Mouse (Mus musculus) MN1 (cell line): ENCODE data around the gene Fnbp4.

Source experiments
- DNase-seq: peaks from one replicate; pipeline ENCODE4 v3.0.0-alpha.2; 2016; ENCODE audit warnings: low spot score

The Fnbp4 gene

DNA sequence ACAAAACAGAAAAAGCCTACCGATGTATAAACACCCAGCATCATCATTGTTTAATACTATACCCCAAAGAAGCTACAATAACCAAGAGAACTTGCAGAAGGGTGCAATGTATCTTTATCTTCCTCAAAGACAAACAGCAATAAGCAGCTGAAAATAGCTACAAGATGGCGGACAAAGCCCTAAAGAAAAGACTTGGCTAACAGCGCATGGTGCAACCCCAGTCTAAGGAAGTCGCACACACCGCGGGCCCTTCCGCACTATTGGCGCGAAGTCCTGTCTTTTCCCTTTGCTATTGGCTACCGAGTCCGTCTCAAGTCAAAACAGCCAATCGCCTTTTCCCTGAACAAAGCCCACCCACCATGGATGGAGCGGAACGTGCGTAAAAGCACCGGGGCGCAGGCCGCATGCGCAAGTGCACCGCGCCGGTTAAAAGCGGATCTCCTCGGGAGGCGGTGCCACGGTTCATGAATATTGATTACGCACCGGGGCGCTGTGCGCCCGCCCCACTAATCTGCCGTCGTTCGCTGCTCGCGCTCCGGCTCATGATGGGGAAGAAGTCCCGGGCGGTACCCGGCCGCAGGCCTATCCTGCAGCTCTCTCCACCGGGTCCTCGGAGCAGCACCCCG, at the start of gene Fnbp4:
TSS of gene Fnbp4 (plus strand) at position 318 of the 626 bp plus-strand sequence.
- peak; percentile 99 for DNase-seq

DNA sequence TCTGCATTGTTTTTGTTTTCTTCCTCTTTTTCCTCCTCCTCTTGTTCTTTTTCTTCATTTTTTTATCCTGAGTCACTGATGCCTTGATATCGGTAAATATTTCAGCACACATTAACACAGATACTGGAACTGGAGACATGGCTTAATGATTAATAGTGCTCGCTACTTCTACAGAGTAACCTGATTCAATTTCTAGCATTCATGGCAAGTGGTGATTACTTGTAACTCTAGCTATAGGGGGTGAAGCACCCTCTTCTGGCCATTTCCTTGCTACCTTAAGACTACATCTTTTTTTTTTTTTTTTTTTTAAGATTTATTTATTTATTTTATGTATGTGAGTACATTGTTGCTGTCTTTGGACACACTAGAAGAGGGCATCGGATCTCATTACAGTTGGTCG, 44.2 kb upstream of the Fnbp4 start:
- peak; percentile 24 for DNase-seq

GRCm38 (mm10) chr2:90708548-90708947, 36.6 kb upstream of the Fnbp4 start:
- DNase-seq = no peak

- DNase-seq = no peak
Observed at GRCm38 (mm10) chr2:90715555-90716092, 29.5 kb upstream of the Fnbp4 start.

DNA sequence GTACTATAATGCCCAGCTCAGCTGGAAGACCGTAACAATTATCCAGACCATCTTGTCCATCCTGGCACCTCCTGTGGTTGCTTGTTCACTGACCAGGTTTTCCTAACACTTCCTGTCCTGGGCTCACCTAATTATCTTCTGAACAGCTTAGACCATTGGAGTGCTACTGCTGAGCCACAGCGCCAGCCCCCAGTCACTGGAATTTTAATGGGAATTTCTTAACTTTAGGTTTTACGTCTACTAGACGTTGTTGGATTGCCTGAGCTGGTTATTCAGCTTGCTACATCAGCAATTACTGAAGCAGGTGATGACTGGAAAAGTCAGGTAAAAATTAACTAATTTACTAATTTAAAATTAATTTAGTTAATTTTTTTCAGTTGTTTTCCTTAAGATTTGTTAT, 27.8 kb upstream of the Fnbp4 start:
- no peak for DNase-seq

DNA sequence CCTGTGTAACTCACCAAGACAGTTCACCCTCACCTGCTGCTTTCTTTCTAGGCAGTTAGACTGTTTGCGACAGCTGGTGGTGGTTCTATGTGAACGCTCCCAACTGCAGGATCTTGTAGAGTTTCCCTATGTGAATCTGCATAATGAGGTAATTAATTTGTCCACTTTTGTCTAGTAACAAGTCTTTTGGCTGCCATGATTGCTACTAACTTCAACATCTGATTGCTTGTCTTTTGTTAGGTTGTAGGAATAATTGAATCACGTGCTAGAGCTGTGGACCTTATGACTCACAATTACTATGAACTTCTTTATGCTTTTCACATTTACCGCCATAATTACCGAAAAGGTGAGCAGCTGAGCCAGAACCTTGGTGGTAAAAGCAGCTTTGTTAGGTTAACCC, 27.2 kb upstream of the Fnbp4 start:
- no peak for DNase-seq

- DNase-seq = no peak
Observed at GRCm38 (mm10) chr2:90726818-90727217, 18.4 kb upstream of the Fnbp4 start.

DNA sequence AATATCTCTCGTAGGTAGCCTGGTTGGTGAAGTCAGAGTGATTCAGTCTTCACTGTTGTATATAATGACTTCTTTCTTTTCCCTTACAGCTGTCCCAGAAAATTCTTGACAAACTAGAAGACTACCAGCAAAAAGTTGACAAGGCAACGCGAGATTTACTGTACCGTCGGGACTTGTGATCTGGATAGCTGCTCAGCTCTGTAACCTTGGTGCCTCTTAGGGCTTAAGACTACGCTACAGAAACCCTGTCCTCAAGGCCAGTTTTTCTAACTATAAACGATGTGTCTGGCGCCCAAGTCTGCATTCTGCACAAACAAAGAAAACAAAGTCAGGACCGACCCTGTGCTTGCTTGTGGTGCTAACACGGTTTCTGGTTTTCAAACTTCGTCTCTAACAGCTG, 9.8 kb upstream of the Fnbp4 start:
- DNase-seq = no peak

GRCm38 (mm10) chr2:90738801-90739200, 6.4 kb upstream of the Fnbp4 start:
- no peak for DNase-seq

DNA sequence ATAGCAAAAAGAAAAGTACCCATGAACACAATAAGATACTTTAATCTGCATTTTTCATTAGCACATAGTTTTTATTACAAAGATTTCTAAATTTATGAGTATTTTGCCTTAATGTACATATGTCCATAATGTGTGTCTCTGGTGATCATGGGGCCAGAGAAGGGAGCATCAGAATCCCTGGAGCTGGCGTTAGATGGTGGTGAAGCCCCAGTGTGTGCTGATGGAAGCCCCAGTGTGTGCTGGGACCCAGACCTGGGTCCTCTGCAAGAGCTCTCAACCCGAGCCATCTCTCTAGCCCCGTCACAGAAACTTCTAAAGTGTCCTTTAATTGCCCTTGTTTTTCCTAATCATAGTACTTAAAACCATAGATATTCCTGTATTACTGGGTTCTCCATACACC, 5.8 kb upstream of the Fnbp4 start:
- DNase-seq = no peak

GRCm38 (mm10) chr2:90739921-90740320, 5.2 kb upstream of the Fnbp4 start:
- DNase-seq = no peak

- peak; percentile 34 for DNase-seq
Observed at GRCm38 (mm10) chr2:90744285-90745052, 701 bp upstream of the Fnbp4 start.

GRCm38 (mm10) chr2:90745740-90746537, 769 bp downstream of the Fnbp4 start:
- DNase-seq = peak; percentile 38

DNA sequence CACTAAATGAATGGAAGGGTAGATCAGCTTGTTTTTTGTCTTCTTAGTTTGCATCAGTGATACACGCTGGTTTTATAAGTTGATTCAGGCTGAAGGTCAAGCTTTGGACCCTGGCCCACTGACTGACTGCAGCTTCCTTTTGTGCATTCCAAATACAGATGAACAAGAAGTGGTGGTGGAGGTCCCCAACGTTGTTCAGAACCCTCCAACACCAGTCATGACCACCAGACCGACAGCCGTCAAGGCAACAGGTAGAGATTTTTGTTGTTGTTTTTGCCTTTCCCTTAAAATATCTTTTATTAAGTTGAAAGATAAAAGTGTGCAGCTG, 1.3 kb downstream of the Fnbp4 start:
- no peak for DNase-seq

GRCm38 (mm10) chr2:90747131-90747530, 2.0 kb downstream of the Fnbp4 start:
- no peak for DNase-seq

DNA sequence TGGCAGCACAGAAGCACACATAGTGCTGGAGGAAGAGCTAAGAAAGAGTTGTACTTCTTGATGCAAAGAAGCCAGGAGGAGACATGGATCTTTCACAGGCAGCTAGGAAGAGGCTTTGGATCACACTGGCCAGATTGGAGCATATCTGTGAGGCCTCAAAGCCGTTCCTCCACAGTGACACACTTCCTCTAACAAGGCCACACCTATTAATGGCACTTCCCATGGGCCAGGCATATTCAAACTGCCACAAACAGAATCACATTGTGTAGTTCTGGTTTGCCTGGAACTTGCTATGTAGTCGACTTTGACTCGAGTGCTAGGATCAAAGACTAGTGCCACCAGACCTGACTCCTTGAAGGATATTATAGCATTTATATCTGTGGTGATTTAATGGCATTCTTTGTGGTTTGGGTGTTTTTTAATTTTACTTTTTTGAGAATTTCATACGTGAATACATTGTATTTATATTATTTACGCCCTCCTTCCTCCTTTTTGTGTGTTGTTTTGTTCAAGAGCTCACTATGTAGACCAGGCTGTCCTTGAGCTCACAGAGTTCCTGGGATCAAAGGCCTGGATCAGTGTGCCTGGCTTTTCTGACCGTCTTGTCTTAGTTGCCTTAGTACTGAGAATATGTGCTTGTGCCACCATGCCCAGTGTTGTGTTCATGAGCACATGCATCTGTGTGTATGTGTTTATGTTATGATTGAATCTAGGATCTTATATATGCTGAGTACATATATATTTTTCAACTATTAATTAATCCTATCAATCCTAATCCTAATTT, 4.7 kb downstream of the Fnbp4 start:
- DNase-seq = no peak

- DNase-seq = no peak
Observed at GRCm38 (mm10) chr2:90753565-90753964, 8.4 kb downstream of the Fnbp4 start.

DNA sequence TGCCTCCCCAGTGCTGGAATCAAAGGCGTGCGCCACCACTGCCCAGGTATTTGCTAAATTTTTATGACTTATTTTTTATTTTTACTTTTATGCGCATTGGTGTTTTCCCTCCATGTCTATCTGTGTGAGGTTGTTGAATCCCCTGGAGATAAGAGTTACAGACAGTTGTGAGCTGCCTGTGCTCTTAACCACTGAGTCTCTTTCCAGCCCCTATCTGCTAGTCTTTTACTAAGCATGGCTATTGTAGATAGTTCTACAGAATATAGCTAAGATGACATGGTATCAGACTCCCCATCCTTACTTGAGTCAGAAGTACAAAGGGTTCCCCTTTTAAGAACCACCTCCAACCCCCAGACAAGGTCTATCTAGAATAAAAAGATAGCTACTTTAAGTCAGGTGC, 9.0 kb downstream of the Fnbp4 start:
- DNase-seq = no peak

GRCm38 (mm10) chr2:90765123-90765522, 20.0 kb downstream of the Fnbp4 start:
- no peak for DNase-seq

DNA sequence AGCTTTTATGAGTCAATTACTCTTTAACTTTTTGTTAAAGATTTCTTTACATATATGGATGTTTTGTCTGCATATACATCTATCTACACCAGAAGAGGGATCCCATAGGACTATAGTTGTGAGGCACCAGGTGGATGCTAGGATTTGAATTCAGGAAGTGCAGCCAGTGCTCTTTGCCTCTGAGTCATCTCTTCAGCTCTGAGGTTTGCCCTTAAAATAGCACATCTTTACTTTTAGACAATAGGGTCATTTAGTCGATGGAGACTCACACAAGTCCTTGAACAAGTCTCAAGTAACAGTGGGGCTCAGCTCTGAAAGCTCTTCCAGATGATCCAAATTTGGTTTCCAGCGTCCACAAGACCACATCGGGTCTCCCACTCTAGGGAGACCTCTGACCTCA, 36.2 kb downstream of the Fnbp4 start:
- no peak for DNase-seq

- no peak for DNase-seq
Observed at GRCm38 (mm10) chr2:90781938-90782337, 36.8 kb downstream of the Fnbp4 start.

DNA sequence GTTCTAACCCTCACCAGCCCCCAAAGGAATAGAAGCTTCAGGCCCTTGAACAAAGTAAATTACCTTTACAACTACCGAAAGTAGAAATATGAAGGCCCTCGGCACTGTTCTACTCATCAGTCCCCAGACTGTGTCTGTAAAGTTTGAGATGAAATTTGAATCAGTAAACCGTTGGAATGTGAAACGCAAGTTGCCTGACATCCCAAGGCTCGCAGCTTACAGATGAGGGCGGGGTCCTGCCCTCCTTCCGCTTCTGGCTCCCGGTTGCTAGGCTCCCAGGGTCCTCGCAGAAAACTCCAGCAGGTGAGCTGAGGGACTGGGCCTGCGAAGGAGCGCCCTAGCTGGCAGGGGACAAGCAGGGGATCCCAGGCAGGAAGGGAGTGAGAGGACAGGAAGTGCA, 37.3 kb downstream of the Fnbp4 start, which contains the start of gene Agbl2:
TSS of gene Agbl2 (plus strand) at position 270 of the 400 bp plus-strand sequence.
- no peak for DNase-seq
